Mouse (Mus musculus): ENCODE results near the gene Ccdc50.

DNA sequence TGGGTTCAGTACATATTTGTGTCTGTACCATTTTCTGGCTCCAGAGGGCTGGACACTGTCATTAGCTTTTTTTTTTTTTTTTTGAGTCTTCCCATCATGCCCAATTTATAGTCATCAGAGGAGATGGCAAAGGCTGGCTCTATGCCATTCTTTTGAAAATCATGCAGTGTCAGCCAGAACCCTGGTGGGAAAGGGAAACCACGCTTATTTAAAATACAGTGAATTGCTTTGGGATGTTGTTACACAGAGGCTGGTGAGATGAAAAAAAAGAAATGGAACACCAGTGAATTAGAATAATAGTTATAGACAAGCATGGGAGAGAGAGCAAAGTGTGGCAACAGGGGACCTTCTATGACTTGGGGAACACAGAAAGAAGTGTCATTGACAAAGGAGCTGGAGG lies 95.2 kb downstream of the Ccdc50 start:
- TF ChIP-seq CTCF (IDR thresholded peaks at IDR 0.05; ENCODE audit: low read depth, low read length) (no peak), POLR2A (IDR thresholded peaks at IDR 0.05; ENCODE audit: extremely low read depth, insufficient read depth, low read length) (no peak)

Data from liver, adult 2 months (tissue).